Mouse (Mus musculus): ENCODE data around the gene Srrm4.
"Not testable (repeated sequence)": the region's sequence is repeated elsewhere in the genome, so short reads cannot be mapped to it uniquely, and the experiment has no call there.

Srrm4 gene

GRCm38 (mm10) chr5:116436117-116436516, 155.5 kb downstream of the Srrm4 start:
- no peak for DNase-seq

- DNase-seq: no peak
Observed at GRCm38 (mm10) chr5:116434976-116435850, 156.4 kb downstream of the Srrm4 start.

GRCm38 (mm10) chr5:116432871-116433270, 158.7 kb downstream of the Srrm4 start:
- no peak for DNase-seq

GRCm38 (mm10) chr5:116426701-116427100, 164.9 kb downstream of the Srrm4 start:
- DNase-seq: no peak

GRCm38 (mm10) chr5:116425709-116426108, 165.9 kb downstream of the Srrm4 start:
- DNase-seq: not testable (repeated sequence)

GRCm38 (mm10) chr5:116425273-116425672, 166.3 kb downstream of the Srrm4 start:
- DNase-seq: no peak

GRCm38 (mm10) chr5:116423746-116424145, 167.9 kb downstream of the Srrm4 start:
- DNase-seq: no peak

DNA sequence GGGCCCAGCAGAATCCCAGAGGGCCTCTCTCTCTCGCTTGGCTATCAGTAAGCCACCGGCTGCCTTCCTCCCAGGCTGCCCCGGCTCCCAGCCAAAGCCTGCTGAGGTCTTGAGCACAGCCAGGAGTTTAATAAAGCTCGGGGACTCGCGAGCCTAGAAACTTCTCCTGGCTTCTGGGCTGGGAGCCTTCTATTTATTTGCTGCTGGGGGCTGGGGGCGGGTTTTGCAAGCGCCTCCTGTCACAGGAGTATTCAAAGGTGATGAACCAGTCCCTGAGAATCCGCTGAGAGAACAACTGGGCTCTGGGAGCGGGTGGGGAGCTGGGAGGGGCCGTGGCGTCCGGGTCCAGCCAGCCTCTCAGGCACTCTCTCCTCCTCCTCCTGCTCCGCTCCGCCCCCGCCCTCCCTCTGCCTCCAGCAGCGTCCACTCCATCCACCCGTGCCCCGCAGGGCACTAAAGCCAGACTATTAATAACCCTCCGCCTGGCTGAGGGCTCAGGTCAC, 168.9 kb downstream of the Srrm4 start, which contains the start of gene Hspb8:
Hspb8 (minus strand) TSS at position 166 of the 503 bp plus-strand sequence.
- peak; percentile 77 for DNase-seq

- DNase-seq: no peak
Observed at GRCm38 (mm10) chr5:116421791-116422481, 169.7 kb downstream of the Srrm4 start.

GRCm38 (mm10) chr5:116420759-116421225, 170.8 kb downstream of the Srrm4 start:
- DNase-seq: peak; percentile 57

GRCm38 (mm10) chr5:116420213-116420612, 171.4 kb downstream of the Srrm4 start:
- DNase-seq: no peak

GRCm38 (mm10) chr5:116419322-116420045, 172.1 kb downstream of the Srrm4 start:
- DNase-seq: no peak

GRCm38 (mm10) chr5:116416208-116416607, 175.4 kb downstream of the Srrm4 start:
- DNase-seq: no peak

GRCm38 (mm10) chr5:116409689-116410590, 181.7 kb downstream of the Srrm4 start:
- DNase-seq: peak; percentile 54

DNA sequence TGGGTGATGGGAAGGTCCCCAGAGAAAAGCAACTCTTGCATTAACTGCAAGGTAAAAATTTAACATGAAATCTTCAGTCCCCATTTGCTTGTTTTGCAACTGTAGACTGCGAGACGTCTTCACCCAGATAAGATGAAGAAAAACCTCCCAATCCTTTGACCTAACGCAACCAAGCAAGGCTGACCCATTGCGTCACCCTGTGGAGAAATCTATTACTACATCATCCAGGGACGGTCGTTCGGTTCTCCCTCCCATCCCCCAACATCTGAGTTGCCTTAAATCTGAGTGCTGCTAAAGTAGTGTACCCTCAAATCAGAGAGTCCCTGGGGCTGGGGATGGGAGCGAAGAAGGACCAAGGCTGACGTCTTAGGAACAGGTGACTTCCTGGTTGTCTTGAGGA, 182.7 kb downstream of the Srrm4 start:
- DNase-seq: no peak

- no peak for DNase-seq
Observed at GRCm38 (mm10) chr5:116407936-116408335, 183.7 kb downstream of the Srrm4 start.

DNA sequence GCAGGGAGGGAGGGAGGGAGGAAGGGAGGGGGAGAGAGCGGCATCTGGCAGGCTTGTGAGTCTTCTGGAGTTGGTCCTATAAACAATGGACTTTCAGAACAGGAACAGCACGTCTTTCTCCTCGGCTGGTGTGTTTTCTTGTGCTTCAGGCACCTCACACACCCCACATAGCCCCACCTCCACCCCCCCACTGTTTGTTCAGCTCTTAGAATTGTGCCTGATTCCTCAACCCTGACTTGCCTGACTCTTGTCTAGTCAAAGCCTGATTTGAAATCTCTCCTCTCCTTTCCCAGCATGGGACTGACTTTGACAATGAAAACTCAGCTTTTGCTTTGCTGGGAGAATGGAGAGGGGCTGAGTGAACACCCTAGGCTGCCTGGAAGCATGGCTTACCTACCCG, 184.3 kb downstream of the Srrm4 start:
- no peak for DNase-seq

- no peak for DNase-seq
Observed at GRCm38 (mm10) chr5:116406507-116406906, 185.1 kb downstream of the Srrm4 start.

DNA sequence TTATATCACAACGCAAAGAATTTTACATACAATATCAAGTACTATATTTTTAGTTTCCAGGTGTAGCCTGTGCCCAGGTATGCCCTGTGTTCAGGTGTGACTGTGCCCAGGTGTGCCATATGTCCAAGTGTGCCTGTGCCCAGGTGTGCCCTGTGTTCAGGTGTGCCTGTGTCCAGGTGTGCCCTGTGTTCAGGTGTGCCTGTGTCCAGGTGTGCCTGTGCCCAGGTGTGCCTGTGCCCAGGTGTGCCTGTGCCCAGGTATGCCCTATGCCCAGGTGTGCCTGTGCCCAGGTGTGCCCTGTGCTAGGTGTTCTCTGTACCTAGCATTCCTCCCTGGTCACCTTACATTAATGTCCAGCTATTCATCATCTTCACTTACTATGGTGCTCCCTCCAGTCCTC, 185.7 kb downstream of the Srrm4 start:
- DNase-seq: no peak

DNA sequence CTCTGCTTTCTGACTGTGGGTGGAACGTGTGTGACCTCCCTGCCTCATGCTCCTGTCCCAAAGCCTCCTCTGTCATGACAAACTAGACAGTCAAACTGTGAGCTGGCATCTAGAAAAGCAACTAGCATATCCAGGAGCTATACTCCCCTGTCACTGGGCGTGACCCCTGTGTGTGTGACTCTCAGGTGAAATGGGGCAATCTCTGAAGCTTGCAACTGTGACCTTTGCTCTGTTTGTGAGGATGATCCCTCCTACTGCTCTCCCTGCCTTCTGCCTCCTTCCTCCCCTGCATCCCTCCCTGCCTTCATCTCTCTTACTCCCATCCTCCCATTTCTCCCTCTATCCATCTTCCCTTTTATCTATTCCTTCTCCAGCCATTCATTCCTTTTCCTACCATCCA, 187.6 kb downstream of the Srrm4 start:
- DNase-seq: no peak

DNA sequence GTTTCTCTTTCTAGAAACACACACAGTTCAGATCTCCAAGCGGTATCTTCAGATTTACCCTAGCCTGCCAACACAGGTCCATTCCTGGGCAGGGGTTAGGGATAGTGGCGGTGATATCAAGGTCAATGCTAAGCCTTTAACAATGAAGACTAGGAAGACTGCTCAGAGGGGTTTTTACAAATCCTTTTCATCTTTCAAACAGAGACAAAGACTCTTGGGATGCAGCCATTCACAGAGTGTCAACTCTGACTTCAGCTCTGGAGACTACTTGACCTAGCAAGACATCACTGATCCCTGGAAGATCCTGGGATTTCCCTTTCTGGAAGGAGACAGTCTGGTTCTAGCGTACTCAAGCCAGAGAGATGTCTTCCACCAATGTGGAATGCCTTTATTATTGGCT, 190.8 kb downstream of the Srrm4 start:
- DNase-seq: no peak

Measured in embryo, embryonic 11 days (tissue).